ENCODE assay signal across 22 mouse cellular contexts in genomic region chr15:93948902-93949301, GRCm38 (mm10).
DNase-seq lines count a peak whose midpoint lies in the region; ATAC-seq lines count a peak whose summit lies in the region.
"Had no signal": no experiment of that assay in that cellular context is flagged by ENCODE, and none has a peak within 500 bp of the region (broad histone marks: within the 10 kb centered on the region; RNA-seq: fewer than 3 reads in every experiment).

No protein-coding gene starts in this region.

- H3K9me3 ChIP-seq in midbrain, embryonic 10.5 days (replicated peaks) = no peaks in the 10 kb centered on the region
- H3K9me3 ChIP-seq: embryonic facial prominence, embryonic 10.5 days; embryonic facial prominence, embryonic 12.5 days; forebrain, embryonic 13.5 days; forebrain, embryonic 15.5 days had no signal

- H3K36me3 ChIP-seq in midbrain, embryonic 10.5 days = no peaks in the 10 kb centered on the region
- H3K36me3 ChIP-seq: embryonic facial prominence, embryonic 10.5 days; embryonic facial prominence, embryonic 12.5 days; forebrain, embryonic 15.5 days; G1E had no signal

- no peaks in the 10 kb centered on the region for H3K27me3 ChIP-seq in midbrain, embryonic 10.5 days (ENCODE audit: low read depth, poor library complexity, severe bottlenecking)
- H3K27me3 ChIP-seq: embryonic facial prominence, embryonic 12.5 days; forebrain, embryonic 13.5 days; forebrain, embryonic 15.5 days; Patski had no signal

- 82% methylated on average over 4 of the region's 4 CpGs for WGBS in midbrain, embryonic 10.5 days

- H3K4me3 ChIP-seq in midbrain, embryonic 10.5 days = no peak overlapping the region
- H3K4me3 ChIP-seq: embryonic facial prominence, embryonic 10.5 days; embryonic facial prominence, embryonic 12.5 days; forebrain, embryonic 13.5 days; forebrain, embryonic 15.5 days had no signal

- H3K4me1 ChIP-seq in midbrain, embryonic 10.5 days = no peaks in the 10 kb centered on the region
- H3K4me1 ChIP-seq: embryonic facial prominence, embryonic 10.5 days; embryonic facial prominence, embryonic 12.5 days; forebrain, embryonic 13.5 days; forebrain, embryonic 15.5 days had no signal

- ATAC-seq in CD4-positive, CD25-positive, alpha-beta regulatory T cell, adult 4 months = peak; percentile 61
- peak; percentile 60 for ATAC-seq in activated CD4-positive, CD25-positive, alpha-beta regulatory T cell, adult 4 months
- ATAC-seq in inflammation-experienced regulatory T-cells, adult 6 months = peak; percentile 43
- ATAC-seq: forebrain, embryonic 13.5 days; forebrain, embryonic 15.5 days; forebrain, postnatal 0 days; Patski had no signal

- DNase-seq in midbrain, embryonic 10.5 days (ENCODE audit: low spot score) = no peak
- DNase-seq in adrenal gland, adult 2 months = no peak
- no peak for DNase-seq in right cerebral cortex, postnatal 4 days
- DNase-seq in natural killer cell, adult 2 months (ENCODE audit: low spot score in 2 of 2) = no peak
- DNase-seq: adrenal gland, adult 8-10 months; adrenal gland, postnatal 14 days; adrenal gland, postnatal 36 days; cerebellum, adult 11-12 months; cerebellum, adult 2 months; cerebellum, adult 9-10 months; cerebellum, postnatal 10 days; cerebellum, postnatal 25 days; forebrain, postnatal 0 days had no signal

- no peak overlapping the region for H3K27ac ChIP-seq in midbrain, embryonic 10.5 days (replicated peaks)
- H3K27ac ChIP-seq: embryonic facial prominence, embryonic 10.5 days; embryonic facial prominence, embryonic 12.5 days; forebrain, embryonic 13.5 days; forebrain, embryonic 15.5 days had no signal
